Mouse (Mus musculus) MEL (cell line): ENCODE results near the gene Antxrl.

ENCODE experiments used
- CTCF ChIP-seq, 3 experiments: IDR thresholded peaks in 2 of 3; conservative IDR thresholded peaks in 1 of 3; 2 replicates each; pipeline ENCODE4 v1.5.1; 2011 to 2012; ENCODE audit warnings: low read length in 3 of 3, low read depth in 2 of 3, mild to moderate bottlenecking in 2 of 3, improper control_type of control experiment in 1 of 3, inconsistent platforms in 1 of 3, mixed read lengths in 1 of 3, moderate library complexity in 1 of 3; ENCODE audit not compliant: control insufficient read depth in 1 of 3, insufficient read depth in 1 of 3, poor library complexity in 1 of 3, severe bottlenecking in 1 of 3
- E2F4 ChIP-seq: IDR thresholded peaks from 2 replicates; pipeline ENCODE4 v1.6.1; 2011; ENCODE audit warnings: low read depth, low read length, improper control_type of control experiment, borderline replicate concordance
- EP300 ChIP-seq, 2 experiments: IDR thresholded peaks; 2 replicates each; pipeline ENCODE4 v1.6.1; 2011; ENCODE audit warnings: improper control_type of control experiment in 2 of 2, low read length in 2 of 2, low read depth in 1 of 2, mild to moderate bottlenecking in 1 of 2
- HCFC1 ChIP-seq: IDR thresholded peaks from 2 replicates; pipeline ENCODE4 v1.6.1; 2012; ENCODE audit warnings: low read depth, mild to moderate bottlenecking, inconsistent platforms, low read length, improper control_type of control experiment, moderate library complexity
- JUND ChIP-seq: IDR thresholded peaks from 2 replicates; pipeline ENCODE4 v1.6.1; 2011; ENCODE audit warnings: low read depth, mild to moderate bottlenecking, improper control_type of control experiment, low read length
- MAZ ChIP-seq: IDR thresholded peaks from 2 replicates; pipeline ENCODE4 v1.6.1; 2012; ENCODE audit warnings: low read depth, mild to moderate bottlenecking, inconsistent platforms, low read length, improper control_type of control experiment
- MEF2A ChIP-seq: IDR thresholded peaks from 2 replicates; pipeline ENCODE4 v1.6.1; 2014; ENCODE audit warnings: low read depth, mild to moderate bottlenecking, inconsistent platforms, low read length, improper control_type of control experiment; ENCODE audit not compliant: poor library complexity, insufficient replicate concordance, severe bottlenecking; ENCODE audit errors: extremely low read depth
- POLR2A ChIP-seq, 2 experiments: IDR thresholded peaks; 2 replicates each; pipeline ENCODE4 v1.6.1; 2011 to 2012; ENCODE audit warnings: low read length in 2 of 2, mild to moderate bottlenecking in 2 of 2, control low read depth in 1 of 2, improper control_type of control experiment in 1 of 2, low read depth in 1 of 2, moderate library complexity in 1 of 2; ENCODE audit not compliant: control insufficient read depth in 1 of 2, insufficient read depth in 1 of 2, poor library complexity in 1 of 2
- RCOR1 ChIP-seq: IDR thresholded peaks from 2 replicates; pipeline ENCODE4 v1.6.1; 2012; ENCODE audit warnings: low read depth, mild to moderate bottlenecking, inconsistent platforms, low read length, improper control_type of control experiment
- USF1 ChIP-seq: IDR thresholded peaks from 2 replicates; pipeline ENCODE4 v1.6.1; 2014; ENCODE audit warnings: low read depth, mild to moderate bottlenecking, inconsistent platforms, low read length, improper control_type of control experiment, moderate library complexity

DNA sequence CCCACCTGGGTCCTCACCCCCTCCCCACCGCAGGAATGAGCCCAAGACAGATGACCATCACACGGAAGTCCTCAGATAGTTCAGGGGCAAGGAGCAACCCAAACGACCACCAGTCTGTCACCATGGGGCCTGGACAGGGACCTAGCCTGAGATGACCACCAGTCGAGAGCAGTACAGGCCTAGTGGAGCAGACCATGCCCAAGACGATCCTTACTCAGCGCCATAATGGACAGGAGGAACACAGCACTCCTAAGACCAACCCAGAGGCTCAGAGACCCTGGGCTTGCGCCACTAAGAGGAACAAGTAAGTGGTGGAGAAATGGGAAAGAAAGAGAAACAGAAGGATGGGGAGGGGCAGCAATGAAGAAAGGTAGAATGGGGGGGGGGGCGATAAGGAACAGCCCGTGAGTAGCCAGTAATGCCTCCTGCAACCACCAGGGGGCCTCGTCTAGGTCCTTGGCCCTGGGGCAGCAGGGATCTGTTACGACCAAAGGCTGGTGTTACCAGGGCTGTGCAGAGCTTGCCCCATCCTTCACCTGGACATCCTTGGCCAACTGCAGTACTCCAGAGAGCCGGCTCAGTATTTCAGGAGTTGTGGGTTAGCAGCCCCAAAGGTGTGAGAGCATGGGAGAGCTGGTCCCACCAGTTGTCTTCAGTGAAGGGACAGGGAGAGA lies 54.0 kb downstream of the Antxrl start:
- TF ChIP-seq MAZ, result no peak
- no peak for TF ChIP-seq RCOR1
- no peak for TF ChIP-seq HCFC1
- no peak for TF ChIP-seq EP300 (IDR thresholded peaks at IDR 0.05; ENCODE audit: low read depth in 1 of 2, low read length in 2 of 2)
- peak; percentile 52 to 70 (median 56) for TF ChIP-seq CTCF (IDR thresholded peaks at IDR 0.05 in 2 of 3, conservative IDR thresholded peaks at IDR 0.05 in 1 of 3; ENCODE audit: control insufficient read depth in 1 of 3, insufficient read depth in 1 of 3, low read depth in 2 of 3, low read length in 3 of 3, poor library complexity in 1 of 3, severe bottlenecking in 1 of 3)
- no peak for TF ChIP-seq JUND
- TF ChIP-seq MEF2A, result no peak
- TF ChIP-seq USF1, result no peak
- TF ChIP-seq POLR2A (IDR thresholded peaks at IDR 0.05; ENCODE audit: control insufficient read depth in 1 of 2, insufficient read depth in 1 of 2, low read depth in 1 of 2, low read length in 2 of 2, poor library complexity in 1 of 2), result no peak
- no peak for TF ChIP-seq E2F4
